Mouse (Mus musculus) kidney, embryonic 15.5 days (tissue): Measurements from ENCODE around the gene Gm45194. TPM values are rescaled to one million over a fixed set of nuclear protein-coding genes. Genes with fewer than 3 reads are reported as not detected.

Experiments
- ATAC-seq: fragments of 200-750 bp; cut with Nextera tagmentation; replicated peaks from 2 replicates; pipeline ENCODE4 v1.8.0; 2017; ENCODE audit warnings: moderate TSS enrichment; ENCODE audit not compliant: low FRiP score
- H3K27ac ChIP-seq: fragments of 300-500 bp; sonication (generic); 2 replicates; pipeline ENCODE4 v1.5.1; 2015; ENCODE audit warnings: mild to moderate bottlenecking, inconsistent platforms
- H3K27me3 ChIP-seq: fragments of 300-500 bp; sonication (generic); 2 replicates; pipeline ENCODE4 v1.6.1; 2015; ENCODE audit warnings: inconsistent platforms
- H3K36me3 ChIP-seq: fragments of 300-500 bp; sonication (generic); 2 replicates; pipeline ENCODE4 v1.6.1; 2015; ENCODE audit warnings: inconsistent platforms
- H3K4me1 ChIP-seq: fragments of 300-500 bp; sonication (generic); 2 replicates; pipeline ENCODE4 v1.6.1; 2015; ENCODE audit warnings: inconsistent platforms
- H3K4me2 ChIP-seq: fragments of 300-500 bp; sonication (generic); 2 replicates; pipeline ENCODE4 v1.6.1; 2015; ENCODE audit warnings: moderate library complexity, mild to moderate bottlenecking, inconsistent platforms
- H3K4me3 ChIP-seq: fragments of 300-500 bp; sonication (generic); replicated peaks from 2 replicates; pipeline ENCODE4 v1.5.1; 2015; ENCODE audit warnings: mild to moderate bottlenecking, inconsistent platforms
- H3K9ac ChIP-seq: fragments of 300-500 bp; sonication (generic); 2 replicates; pipeline ENCODE4 v1.6.1; 2015; ENCODE audit warnings: mild to moderate bottlenecking, inconsistent platforms
- H3K9me3 ChIP-seq: fragments of 300-500 bp; sonication (generic); replicated peaks from 2 replicates; pipeline ENCODE4 v1.6.1; 2016; ENCODE audit warnings: inconsistent platforms
- WGBS: fragments of 180-500 bp; shearing (Covaris S2); methylation state at CpG from one replicate; pipeline ENCODE4 v1.1.7; 2015; ENCODE audit warnings: mixed read lengths; 5-methylcytosine and 5-hydroxymethylcytosine counted together
- polyA plus RNA-seq: library from polyadenylated mRNA; unstranded; fragments of >200 nt; fragmentation: Nextera tagmentation; extraction: Ambion mirVana; gene quantifications from 2 replicates; pipeline ENCODE4 v1.2.1, GENCODE M21; 2015

Gm45194 gene
- polyA plus RNA-seq: 1.4 TPM in 2 replicates

DNA sequence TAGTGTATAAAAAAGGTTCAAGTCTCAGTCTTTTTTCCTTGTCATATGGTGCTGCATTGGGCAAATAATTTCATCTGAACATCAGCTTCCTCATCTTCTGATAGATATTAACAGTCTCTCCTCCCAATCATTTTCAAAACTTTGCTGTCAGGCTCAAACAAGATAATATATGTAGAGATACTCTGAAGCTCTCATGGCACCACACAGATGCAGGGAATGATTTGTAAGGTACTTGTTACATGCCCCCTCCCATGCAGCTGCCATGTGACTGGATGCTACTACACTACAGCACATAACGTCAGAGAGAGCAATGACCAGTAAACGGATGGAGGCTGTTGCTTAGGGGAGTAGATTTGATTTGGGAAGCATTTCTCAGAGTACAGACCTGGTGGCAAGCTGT, at the start of gene Gm45194:
Gm45194 (plus strand) TSS at position 301 of the 400 bp plus-strand sequence.
- no peak for ATAC-seq
- Histone ChIP-seq H3K4me1 (no peaks in the 10 kb centered on the region; the same call in 1 of the 2 replicates), H3K4me3 (no peak within 1 kb of the TSS), H3K36me3 (no peaks in the 10 kb centered on the region), H3K9ac (no peak within 1 kb of the TSS), H3K9me3 (no peaks in the 10 kb centered on the region), H3K27ac (no peak within 1 kb of the TSS), H3K4me2 (no peak within 1 kb of the TSS), H3K27me3 (peaks cover 13% of the 10 kb centered on the region)
- 30% methylated on average over 2 of the region's 2 CpGs for WGBS

DNA sequence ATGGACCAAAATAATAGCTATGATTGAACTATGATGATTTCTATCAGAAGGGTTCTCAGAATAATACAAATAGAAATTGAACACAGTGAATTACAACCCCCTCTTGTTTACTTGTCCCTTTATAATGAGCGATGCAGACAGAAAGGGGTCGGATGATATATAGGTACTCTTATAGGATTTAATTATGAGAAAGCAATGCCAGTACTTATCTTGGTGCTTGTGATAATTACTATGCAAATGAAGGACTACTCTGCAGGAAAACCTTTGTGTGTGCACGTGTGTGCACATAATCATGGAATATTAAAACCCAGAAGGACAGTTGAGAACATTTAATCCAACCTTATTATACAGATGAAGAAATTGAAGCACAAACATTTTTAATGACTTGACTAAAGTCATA, 35.3 kb upstream of the Gm45194 start:
- H3K4me3 ChIP-seq: no peak overlapping the region
- 75% methylated on average over 3 of the region's 3 CpGs for WGBS
- H3K36me3 ChIP-seq: no peaks in the 10 kb centered on the region
- H3K4me1 ChIP-seq: no peaks in the 10 kb centered on the region
- H3K9ac ChIP-seq: no peak overlapping the region
- no peak for ATAC-seq
- no peak overlapping the region for H3K27ac ChIP-seq
- no peaks in the 10 kb centered on the region for H3K9me3 ChIP-seq
- no peak overlapping the region for H3K4me2 ChIP-seq
- no peaks in the 10 kb centered on the region for H3K27me3 ChIP-seq

DNA sequence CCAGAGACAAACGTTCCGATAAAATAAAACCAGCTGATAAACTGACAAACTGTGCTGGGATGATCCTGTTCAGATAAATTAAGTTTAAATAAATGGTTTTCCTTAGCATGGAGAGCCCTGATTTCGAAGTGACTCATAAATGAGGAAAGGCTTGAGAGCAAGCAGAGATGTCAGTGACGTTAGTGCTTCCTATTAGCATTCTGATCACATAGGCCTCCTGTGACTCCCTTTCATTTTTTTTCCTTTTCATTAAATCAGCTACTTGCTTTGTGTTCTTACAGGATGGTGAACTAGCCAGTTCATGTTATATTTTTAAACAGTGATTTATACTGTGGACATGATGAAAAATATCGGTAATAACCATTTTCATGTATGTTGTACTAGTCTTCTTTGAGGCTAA, 9.9 kb upstream of the Gm45194 start:
- WGBS: 80% methylated on average over 5 of the region's 5 CpGs
- no peaks in the 10 kb centered on the region for H3K36me3 ChIP-seq
- no peaks in the 10 kb centered on the region for H3K27me3 ChIP-seq
- H3K4me2 ChIP-seq: no peak overlapping the region
- no peaks in the 10 kb centered on the region for H3K4me1 ChIP-seq
- H3K9ac ChIP-seq: no peak overlapping the region
- H3K9me3 ChIP-seq: no peaks in the 10 kb centered on the region
- no peak overlapping the region for H3K4me3 ChIP-seq
- ATAC-seq: no peak
- H3K27ac ChIP-seq: no peak overlapping the region

DNA sequence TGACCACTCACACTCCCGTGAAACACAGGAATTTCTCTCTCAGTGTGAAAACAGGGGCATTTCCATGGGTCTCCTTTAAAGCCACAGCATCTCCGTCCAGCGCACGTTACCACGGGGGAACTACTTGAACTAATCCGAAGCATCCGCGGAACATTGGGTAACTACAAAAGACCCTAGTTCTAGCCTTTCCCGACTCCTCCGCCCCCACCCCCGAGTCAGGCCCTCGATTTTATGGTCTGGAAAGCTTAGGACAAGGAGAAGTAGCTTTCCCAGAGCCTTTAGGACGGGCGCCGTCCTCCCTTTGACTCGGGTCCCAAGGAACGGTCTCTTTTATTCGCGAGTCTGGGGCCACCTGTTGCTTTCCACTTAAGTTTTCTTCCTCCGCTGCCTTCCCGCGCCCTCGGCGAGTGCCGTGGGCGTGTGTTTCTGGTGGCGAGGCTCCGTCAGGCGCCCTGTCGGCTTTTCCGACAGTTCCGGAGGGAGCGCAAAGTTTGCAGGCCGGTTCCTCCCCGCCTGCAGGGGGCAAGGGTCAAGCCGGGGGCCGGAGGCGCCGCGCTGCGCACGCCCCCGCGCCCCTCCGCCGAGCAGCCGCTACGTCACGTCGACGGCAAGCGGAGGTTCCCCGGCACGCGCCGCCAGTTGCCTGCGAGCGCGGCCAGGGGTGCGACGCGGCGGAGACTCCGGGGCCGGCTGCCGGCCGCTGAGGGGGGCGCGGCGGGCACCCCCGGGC, 3.3 kb downstream of the Gm45194 start:
- Histone ChIP-seq H3K36me3 (no peaks in the 10 kb centered on the region), H3K27ac (no peak overlapping the region), H3K27me3 (peaks cover 13% of the 10 kb centered on the region), H3K4me3 (peak overlapping the region; percentile 45), H3K4me1 (no peaks in the 10 kb centered on the region; the same call in 1 of the 2 replicates), H3K9me3 (no peaks in the 10 kb centered on the region), H3K9ac (no peak overlapping the region), H3K4me2 (peak overlapping the region; percentile 74)
- WGBS: 19% methylated on average over 63 of the region's 71 CpGs
- ATAC-seq: peak; percentile 93

DNA sequence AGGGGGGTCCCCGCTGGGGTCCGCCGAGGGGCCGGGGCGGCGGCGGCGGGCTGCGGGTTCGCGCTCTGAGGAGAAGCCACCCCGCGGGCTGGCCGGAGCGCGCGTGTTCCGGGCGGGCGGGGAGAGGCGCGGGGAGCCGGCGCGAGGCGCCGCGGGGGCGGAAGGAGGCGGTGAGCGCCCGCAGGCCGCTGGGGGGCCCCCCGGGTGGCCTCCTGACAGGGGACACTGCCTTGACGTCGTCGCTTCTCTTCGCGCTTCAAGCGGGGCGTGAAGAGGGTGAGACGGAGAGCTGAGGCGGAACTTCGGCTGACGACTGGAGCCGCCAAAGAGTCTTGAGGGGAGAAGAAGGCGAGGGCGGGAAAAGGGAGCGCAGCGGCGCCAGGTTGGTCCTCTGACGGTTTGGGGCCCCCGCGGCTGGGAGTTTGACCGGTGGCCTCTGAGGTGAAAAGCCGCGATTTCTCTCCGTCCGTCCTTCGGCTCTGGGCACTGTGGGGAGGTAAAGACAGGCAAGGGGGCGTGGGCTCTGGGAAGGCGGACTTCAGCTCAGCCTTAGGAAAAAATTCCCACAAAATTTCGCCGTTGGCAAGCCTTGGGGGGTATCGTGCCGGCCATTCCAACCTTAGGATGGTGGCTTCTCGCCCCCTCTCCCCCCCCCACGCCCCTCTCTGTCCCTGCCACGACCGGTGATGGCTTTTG, 4.0 kb downstream of the Gm45194 start:
- Histone ChIP-seq H3K9ac (no peak overlapping the region), H3K4me2 (peak overlapping the region; percentile 74), H3K4me1 (no peaks in the 10 kb centered on the region; the same call in 1 of the 2 replicates), H3K9me3 (no peaks in the 10 kb centered on the region), H3K27me3 (peaks cover 13% of the 10 kb centered on the region), H3K4me3 (peak overlapping the region; percentile 45), H3K27ac (no peak overlapping the region), H3K36me3 (no peaks in the 10 kb centered on the region)
- peak; percentile 80 for ATAC-seq
- WGBS: 34% methylated on average over 55 of the region's 70 CpGs

DNA sequence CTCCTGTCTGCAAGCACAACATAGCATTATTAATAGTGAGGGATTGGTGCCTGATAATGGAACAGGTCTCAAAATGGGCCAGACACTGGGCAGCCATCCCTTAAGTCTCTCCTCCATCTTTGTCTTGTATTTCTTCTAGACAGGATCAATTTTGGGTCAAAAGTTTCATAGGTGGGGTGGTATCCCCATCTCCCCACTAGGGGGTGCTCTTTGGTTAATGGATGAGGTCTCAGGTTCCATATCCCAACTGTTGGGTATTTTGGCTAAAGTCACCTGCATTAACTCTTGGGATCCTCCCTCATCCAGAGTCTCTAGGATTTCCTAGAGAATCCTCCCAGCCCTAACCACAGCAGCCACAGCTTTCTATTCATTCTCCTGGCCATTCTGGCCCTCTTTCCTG, 26.2 kb downstream of the Gm45194 start:
- no peaks in the 10 kb centered on the region for H3K27me3 ChIP-seq
- H3K9me3 ChIP-seq: no peaks in the 10 kb centered on the region
- ATAC-seq: no peak
- no peak overlapping the region for H3K4me3 ChIP-seq
- H3K4me1 ChIP-seq: no peaks in the 10 kb centered on the region
- no peak overlapping the region for H3K9ac ChIP-seq
- no peaks in the 10 kb centered on the region for H3K36me3 ChIP-seq
- no peak overlapping the region for H3K27ac ChIP-seq
- no peak overlapping the region for H3K4me2 ChIP-seq

DNA sequence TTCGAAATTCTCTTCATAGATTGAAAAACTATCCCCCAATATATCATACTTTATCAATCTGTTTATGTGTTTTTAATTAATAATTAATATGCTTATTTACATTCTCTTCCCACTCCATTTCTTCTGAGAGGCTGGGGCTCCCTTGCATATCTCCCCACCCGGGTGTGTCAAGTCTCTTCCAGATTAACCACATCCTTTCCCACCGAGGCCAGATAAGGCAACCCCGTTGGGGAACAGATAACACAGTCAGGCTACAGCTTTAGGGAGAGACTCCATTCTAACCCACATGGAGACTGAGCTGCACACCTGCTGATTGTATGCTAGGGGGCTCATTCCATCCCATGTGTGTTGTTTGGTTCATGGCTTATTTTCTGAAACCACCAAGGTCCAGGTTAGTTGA, 69.7 kb downstream of the Gm45194 start:
- Histone ChIP-seq H3K36me3 (no peaks in the 10 kb centered on the region), H3K9ac (no peak overlapping the region), H3K9me3 (no peaks in the 10 kb centered on the region), H3K4me3 (no peak overlapping the region), H3K4me2 (no peak overlapping the region), H3K27ac (no peak overlapping the region), H3K4me1 (no peaks in the 10 kb centered on the region), H3K27me3 (no peaks in the 10 kb centered on the region)
- 75% methylated on average over 4 of the region's 4 CpGs for WGBS
- ATAC-seq: no peak

DNA sequence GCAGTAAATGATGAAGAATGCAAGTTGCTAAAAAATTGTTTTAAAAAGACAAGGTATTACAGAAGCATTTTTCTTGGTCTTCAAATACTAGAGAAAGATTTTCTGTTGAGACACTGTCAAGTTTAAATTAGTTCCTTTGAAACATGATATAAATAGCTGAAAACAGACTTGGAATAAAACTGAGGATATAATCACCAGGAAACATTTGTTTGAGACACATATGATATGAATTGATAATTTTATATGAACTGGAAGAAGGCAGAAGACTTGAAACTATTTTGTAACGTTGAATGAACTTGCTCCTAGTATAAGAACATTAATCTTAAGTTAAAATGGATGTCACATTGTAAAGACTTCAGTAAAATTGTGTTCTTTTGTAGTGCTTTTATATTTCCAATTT, 108.5 kb downstream of the Gm45194 start:
- Histone ChIP-seq H3K4me1 (no peaks in the 10 kb centered on the region), H3K27me3 (no peaks in the 10 kb centered on the region), H3K4me2 (no peak overlapping the region), H3K36me3 (no peaks in the 10 kb centered on the region), H3K4me3 (no peak overlapping the region), H3K9me3 (no peaks in the 10 kb centered on the region), H3K9ac (no peak overlapping the region), H3K27ac (no peak overlapping the region)
- 30% methylated on average over 1 of the region's 1 CpGs for WGBS
- ATAC-seq: no peak

DNA sequence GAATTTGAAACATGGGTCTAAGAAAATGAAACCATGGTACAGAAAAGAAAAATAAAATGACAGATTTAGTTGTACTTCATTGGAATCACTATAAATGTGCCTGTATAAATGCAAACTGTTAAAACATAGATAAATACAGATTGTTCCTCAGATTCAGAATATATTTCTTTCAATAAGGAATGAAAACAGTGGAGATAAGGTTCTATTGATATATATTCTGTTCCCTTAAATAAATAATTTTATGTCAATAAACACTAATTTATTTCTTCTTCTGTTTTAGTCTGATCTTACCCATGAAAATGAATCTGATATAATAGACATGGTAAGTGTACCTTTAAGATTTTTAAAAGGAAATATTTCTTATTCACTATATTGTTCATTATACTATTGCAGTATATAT, 119.5 kb downstream of the Gm45194 start, which contains the start of gene Tex16:
Tex16 (plus strand) TSS at position 301 of the 400 bp plus-strand sequence.
- no peaks in the 10 kb centered on the region for H3K9me3 ChIP-seq
- H3K9ac ChIP-seq: no peak within 1 kb of the TSS
- H3K4me2 ChIP-seq: no peak within 1 kb of the TSS
- no peaks in the 10 kb centered on the region for H3K27me3 ChIP-seq
- no peaks in the 10 kb centered on the region for H3K4me1 ChIP-seq
- no peak within 1 kb of the TSS for H3K4me3 ChIP-seq
- ATAC-seq: no peak
- no peaks in the 10 kb centered on the region for H3K36me3 ChIP-seq
- H3K27ac ChIP-seq: no peak within 1 kb of the TSS

DNA sequence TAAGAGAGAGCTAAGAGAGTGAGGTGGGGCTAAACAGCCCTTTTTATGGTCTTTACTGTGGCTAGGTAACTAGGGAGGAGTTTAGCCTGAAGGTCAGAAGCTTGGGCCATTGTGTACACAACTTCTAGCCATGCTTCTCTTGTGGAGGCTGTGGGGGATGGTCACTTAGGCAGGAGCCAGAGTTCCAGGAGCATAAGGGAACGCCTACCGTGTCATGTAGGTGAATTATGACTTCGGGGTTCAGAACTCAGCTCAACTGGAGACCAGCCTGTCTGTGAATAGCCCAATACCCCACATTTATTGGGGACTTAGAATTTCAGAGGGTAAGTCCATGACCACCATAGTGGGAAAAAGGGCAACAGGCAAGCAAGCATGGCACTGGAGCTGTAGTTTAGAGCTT, 347.6 kb downstream of the Gm45194 start, which contains the start of gene 4933403O08Rik:
4933403O08Rik (plus strand) TSS at position 301 of the 400 bp plus-strand sequence.
- no peak within 1 kb of the TSS for H3K9ac ChIP-seq
- H3K4me3 ChIP-seq: no peak within 1 kb of the TSS
- WGBS: 79% methylated on average over 3 of the region's 3 CpGs
- ATAC-seq: no peak
- no peaks in the 10 kb centered on the region for H3K36me3 ChIP-seq
- no peaks in the 10 kb centered on the region for H3K4me1 ChIP-seq
- H3K27ac ChIP-seq: no peak within 1 kb of the TSS
- H3K4me2 ChIP-seq: no peak within 1 kb of the TSS
- H3K9me3 ChIP-seq: no peaks in the 10 kb centered on the region
- no peaks in the 10 kb centered on the region for H3K27me3 ChIP-seq

DNA sequence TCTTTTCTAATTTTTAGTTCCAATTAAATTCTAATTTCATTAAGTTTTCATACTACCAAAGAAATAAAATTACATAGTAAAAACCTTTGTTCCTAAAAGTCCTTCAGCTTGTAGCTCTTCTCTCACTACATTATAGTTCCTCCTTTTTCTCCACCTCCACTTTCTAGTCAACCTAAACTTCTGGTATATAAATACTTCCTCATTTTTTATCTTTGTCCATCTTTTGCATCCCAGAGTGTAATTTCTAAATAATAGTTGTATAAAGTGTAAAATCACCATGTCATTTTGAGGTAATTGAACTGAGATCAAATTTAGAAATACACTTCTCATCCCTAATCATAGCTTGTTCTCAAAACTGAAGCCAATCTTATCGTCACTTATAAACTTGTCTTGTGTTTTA, 351.7 kb downstream of the Gm45194 start:
- WGBS: 94% methylated on average over 1 of the region's 1 CpGs
- H3K36me3 ChIP-seq: no peaks in the 10 kb centered on the region
- ATAC-seq: no peak
- no peaks in the 10 kb centered on the region for H3K4me1 ChIP-seq
- no peak overlapping the region for H3K9ac ChIP-seq
- no peaks in the 10 kb centered on the region for H3K27me3 ChIP-seq
- H3K4me3 ChIP-seq: no peak overlapping the region
- no peak overlapping the region for H3K4me2 ChIP-seq
- no peak overlapping the region for H3K27ac ChIP-seq
- no peaks in the 10 kb centered on the region for H3K9me3 ChIP-seq

DNA sequence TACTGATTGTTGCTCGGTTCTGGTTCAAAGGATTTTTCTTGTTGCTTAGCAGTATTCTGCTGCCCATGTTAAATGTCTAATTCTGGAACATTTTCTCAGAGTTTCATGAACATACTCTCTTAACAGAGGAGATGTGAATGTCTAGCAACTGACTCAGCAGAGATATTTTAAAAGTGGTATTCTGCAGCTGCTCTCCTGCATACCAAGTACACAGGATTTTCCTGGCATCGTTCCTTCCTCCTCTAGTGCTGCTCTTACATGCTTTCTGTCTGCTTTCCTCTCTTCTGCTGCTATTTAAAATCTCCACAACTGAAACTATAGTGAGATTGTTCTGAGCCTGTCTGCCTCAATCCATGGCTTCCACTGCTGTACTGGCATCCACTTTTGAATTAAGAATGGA, 364.3 kb downstream of the Gm45194 start:
- WGBS: 76% methylated on average over 2 of the region's 2 CpGs
- Histone ChIP-seq H3K36me3 (no peaks in the 10 kb centered on the region), H3K9me3 (no peaks in the 10 kb centered on the region), H3K9ac (no peak overlapping the region), H3K4me3 (no peak overlapping the region), H3K27ac (no peak overlapping the region), H3K4me1 (no peaks in the 10 kb centered on the region), H3K27me3 (no peaks in the 10 kb centered on the region), H3K4me2 (no peak overlapping the region)
- ATAC-seq: no peak
